Mouse (Mus musculus): ENCODE data around the gene Traf3ip3.

DNA sequence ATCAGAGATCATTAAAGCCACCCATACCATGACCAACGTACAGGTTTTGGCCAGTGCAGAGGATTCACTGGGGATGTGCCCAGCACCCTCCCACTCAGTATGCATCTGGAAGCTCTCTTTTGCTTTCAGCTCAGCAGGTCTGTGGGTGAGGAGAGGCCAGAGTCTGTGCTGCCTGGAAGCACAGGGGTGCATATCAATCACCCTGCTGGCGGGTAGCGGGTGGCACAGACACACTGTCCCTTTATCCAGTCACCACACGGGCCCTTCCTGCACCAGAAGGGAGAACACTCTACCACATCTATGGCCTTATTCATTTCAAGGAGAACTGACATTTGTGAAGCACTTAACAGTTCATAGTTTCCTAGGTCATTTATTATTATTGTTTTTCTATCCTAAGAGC is 36.9 kb upstream of the Traf3ip3 start:
- TF ChIP-seq CTCF (IDR thresholded peaks at IDR 0.05; ENCODE audit: borderline replicate concordance, control insufficient read depth, extremely low read depth, insufficient read depth, low read length, poor library complexity) (no peak), POLR2A (IDR thresholded peaks at IDR 0.05; ENCODE audit: control insufficient read depth, extremely low read depth, insufficient read depth, low read length, poor library complexity) (no peak)
